ENCODE assay signal across 8 mouse cellular contexts in genomic region chr1:134816617-134817016, GRCm38 (mm10).
A peak's percentile ranks its signal among the peaks of the same experiment; 100 is the strongest.
DNase-seq lines count a peak whose midpoint lies in the region; ATAC-seq and TF ChIP-seq lines count a peak whose summit lies in the region.
"Had no signal": no experiment of that assay in that cellular context is flagged by ENCODE, and none has a peak within 500 bp of the region (broad histone marks: within the 10 kb centered on the region; RNA-seq: fewer than 3 reads in every experiment).

No protein-coding gene starts in this region.

- ATAC-seq in Patski, result peak; percentile 54

- WGBS in kidney, adult 2 months, result 53% methylated on average over 6 of the region's 6 CpGs

- POLR2A ChIA-PET in Patski (lab: Charles Lee), result no interaction called here

- H3K9me3 ChIP-seq in MEL (replicated peaks; ENCODE audit: insufficient read depth, low read length), result no peaks in the 10 kb centered on the region
- H3K9me3 ChIP-seq: limb, embryonic 12.5 days had no signal

- no peak for TF ChIP-seq RAD21 in MEL (IDR thresholded peaks at IDR 0.05; ENCODE audit: low read depth, low read length)

- H3K36me3 ChIP-seq in MEL (ENCODE audit: control insufficient read depth in 1 of 2, insufficient read depth in 2 of 2, low read length in 2 of 2), result peaks cover 0 to 5% of the 10 kb centered on the region in 2 experiments; a peak in 2 of 4 replicates
- H3K36me3 ChIP-seq in kidney, adult 2 months (ENCODE audit: control insufficient read depth, insufficient read depth, low read length), result no peaks in the 10 kb centered on the region
- H3K36me3 ChIP-seq: limb, embryonic 12.5 days had no signal

- no peaks in the 10 kb centered on the region for H3K79me2 ChIP-seq in MEL (ENCODE audit: control insufficient read depth, insufficient read depth, low read length, poor library complexity)

- H3K4me1 ChIP-seq in MEL (ENCODE audit: control insufficient read depth in 1 of 2, insufficient read depth in 2 of 2, low read length in 2 of 2), result peaks cover 0 to 2% of the 10 kb centered on the region in 2 experiments; a peak in 1 of 4 replicates
- no peaks in the 10 kb centered on the region for H3K4me1 ChIP-seq in kidney, adult 2 months (ENCODE audit: control insufficient read depth, insufficient read depth, low read length)

- TF ChIP-seq POLR2A in MEL (IDR thresholded peaks at IDR 0.05; ENCODE audit: control insufficient read depth in 1 of 2, insufficient read depth in 1 of 2, low read depth in 1 of 2, low read length in 2 of 2, poor library complexity in 1 of 2), result no peak
- no peak for TF ChIP-seq POLR2A in kidney, adult 2 months (IDR thresholded peaks at IDR 0.05; ENCODE audit: low read depth, low read length)

- no peak for TF ChIP-seq EP300 in MEL (IDR thresholded peaks at IDR 0.05; ENCODE audit: low read depth in 1 of 2, low read length in 2 of 2)

- H3K27ac ChIP-seq in MEL (ENCODE audit: control insufficient read depth, low read depth, low read length), result no peak overlapping the region
- no peak overlapping the region for H3K27ac ChIP-seq in kidney, adult 2 months (ENCODE audit: insufficient read depth, low read depth, low read length)
- H3K27ac ChIP-seq: limb, embryonic 12.5 days had no signal

- no peak overlapping the region for H3K9ac ChIP-seq in MEL (ENCODE audit: control insufficient read depth, low read depth, low read length, poor library complexity, severe bottlenecking)
- H3K9ac ChIP-seq: limb, embryonic 12.5 days had no signal

- no peak for TF ChIP-seq CTCF in MEL (IDR thresholded peaks at IDR 0.05 in 2 of 3, conservative IDR thresholded peaks at IDR 0.05 in 1 of 3; ENCODE audit: control insufficient read depth in 1 of 3, insufficient read depth in 1 of 3, low read depth in 2 of 3, low read length in 3 of 3, poor library complexity in 1 of 3, severe bottlenecking in 1 of 3)
- TF ChIP-seq CTCF in Patski (IDR thresholded peaks at IDR 0.05), result no peak
- TF ChIP-seq CTCF in kidney, adult 2 months (conservative IDR thresholded peaks at IDR 0.05; ENCODE audit: insufficient read depth, insufficient read length, low read depth, low read length), result no peak

- CTCF ChIA-PET in Patski (lab: Charles Lee), result no interaction called here

- intact Hi-C loops in gastrocnemius, postnatal 36 days (cut with DNase I), result no loop called here

- in situ Hi-C loops in Patski (cut with MboI; ENCODE audit: low pct_unique_long_range_greater_than_20kb), result no loop called here

- DNase-seq in MEL (ENCODE audit: low read depth, low spot score) (peak; percentile 58), Patski (ENCODE audit: low read depth, low spot score) (peak; percentile 37)
- peak; percentile 48 to 63 for DNase-seq in gastrocnemius, postnatal 36 days
- peak; percentile 56 for DNase-seq in kidney, adult 2 months
- peak; percentile 91 for DNase-seq in lung, postnatal 10 days
- no peak for DNase-seq in spleen, postnatal 36 days (ENCODE audit: low spot score in 2 of 2)
- no peak for DNase-seq in yolk sac, embryonic 10.5 days (ENCODE audit: low spot score)

- H3K27me3 ChIP-seq in MEL (ENCODE audit: control insufficient read depth in 1 of 2, insufficient read depth in 2 of 2, low read length in 2 of 2) (no peaks in the 10 kb centered on the region), Patski (no peaks in the 10 kb centered on the region)
- no peaks in the 10 kb centered on the region for H3K27me3 ChIP-seq in kidney, adult 2 months (replicated peaks; ENCODE audit: control insufficient read depth, insufficient read depth, low read length)
- H3K27me3 ChIP-seq: limb, embryonic 12.5 days had no signal

- H3K4me3 ChIP-seq in MEL (ENCODE audit: control insufficient read depth in 1 of 2, insufficient read depth in 1 of 2, low read depth in 2 of 2, low read length in 2 of 2), result no peak overlapping the region
- no peak overlapping the region for H3K4me3 ChIP-seq in kidney, adult 2 months (ENCODE audit: insufficient read depth, low read depth, low read length)
- H3K4me3 ChIP-seq: limb, embryonic 12.5 days had no signal

TF ChIP-seq in MEL, 35 proteins besides CTCF, POLR2A, EP300 and RAD21:
- TF ChIP-seq BHLHE40 (IDR thresholded peaks at IDR 0.05; ENCODE audit: borderline replicate concordance, low read depth, low read length) (no peak), USF2 (IDR thresholded peaks at IDR 0.05; ENCODE audit: borderline replicate concordance in 1 of 2, insufficient read depth in 1 of 2, low read depth in 1 of 2, low read length in 2 of 2) (no peak), SMC3 (IDR thresholded peaks at IDR 0.05; ENCODE audit: low read depth, low read length) (no peak), SIN3A (IDR thresholded peaks at IDR 0.05; ENCODE audit: low read length) (no peak), TAL1 (IDR thresholded peaks at IDR 0.05; ENCODE audit: low read length) (no peak), JUND (IDR thresholded peaks at IDR 0.05; ENCODE audit: low read depth, low read length) (no peak)

Comparison
In these comparisons a context has a peak if more than half of its experiments do, and no peak if none do; other contexts are left out.
1. DNase-seq: peak in MEL (single experiment), Patski (single experiment), gastrocnemius, postnatal 36 days (2 of 2), kidney, adult 2 months (single experiment) and lung, postnatal 10 days (single experiment); none in spleen, postnatal 36 days (0 of 2) and yolk sac, embryonic 10.5 days (single experiment).